Mouse (Mus musculus) lung, postnatal 0 days (tissue): ENCODE data around the gene Zfp831. TPM values are rescaled to one million over a fixed set of nuclear protein-coding genes. Genes with fewer than 3 reads are reported as not detected.

Experiments
- ATAC-seq: fragments of 200-750 bp; cut with Nextera tagmentation; 2 replicates; pipeline ENCODE4 v1.8.0; 2017; ENCODE audit warnings: moderate library complexity
- DNase-seq: peaks from one replicate; pipeline ENCODE4 v3.0.0-alpha.2; 2016; ENCODE audit warnings: low spot score
- H3K27ac ChIP-seq: fragments of 300-500 bp; sonication (generic); 2 replicates; pipeline ENCODE4 v1.5.1; 2014; ENCODE audit warnings: antibody characterized with exemption, mild to moderate bottlenecking, low read length, mixed read lengths
- H3K27me3 ChIP-seq: fragments of 300-500 bp; sonication (generic); replicated peaks from 2 replicates; pipeline ENCODE4 v1.6.1; 2014; ENCODE audit warnings: low read length, mixed read lengths; ENCODE audit not compliant: insufficient read depth
- H3K36me3 ChIP-seq: fragments of 300-500 bp; sonication (generic); 2 replicates; pipeline ENCODE4 v1.6.1; 2014; ENCODE audit warnings: low read length, mixed read lengths; ENCODE audit not compliant: insufficient read depth
- H3K4me1 ChIP-seq: fragments of 300-500 bp; sonication (generic); 2 replicates; pipeline ENCODE4 v1.6.1; 2014; ENCODE audit warnings: antibody characterized with exemption, low read depth, low read length, mixed read lengths; ENCODE audit not compliant: insufficient read depth
- H3K4me2 ChIP-seq: fragments of 300-500 bp; sonication (generic); replicated peaks from 2 replicates; pipeline ENCODE4 v1.6.1; 2014; ENCODE audit warnings: low read depth, mild to moderate bottlenecking, low read length, moderate library complexity, mixed read lengths
- H3K4me3 ChIP-seq: fragments of 300-500 bp; sonication (generic); 2 replicates; pipeline ENCODE4 v1.5.1; 2014; ENCODE audit warnings: low read depth, low read length
- H3K9ac ChIP-seq: fragments of 300-500 bp; sonication (generic); replicated peaks from 2 replicates; pipeline ENCODE4 v1.6.1; 2014; ENCODE audit warnings: low read depth, mild to moderate bottlenecking
- H3K9me3 ChIP-seq: fragments of 300-500 bp; sonication (generic); 2 replicates; pipeline ENCODE4 v1.6.1; 2016; ENCODE audit warnings: low read length, mixed read lengths
- CTCF ChIP-seq: IDR thresholded peaks from 2 replicates; pipeline ENCODE4 v1.5.1; 2016; ENCODE audit warnings: antibody characterized with exemption, mild to moderate bottlenecking
- EP300 ChIP-seq: IDR thresholded peaks from 2 replicates; pipeline ENCODE4 v1.6.1; 2016; ENCODE audit warnings: antibody characterized with exemption, mild to moderate bottlenecking, control low read depth
- WGBS: fragments of 180-500 bp; shearing (Covaris S2); extraction: QIAGEN DNeasy Blood & Tissue Kit; methylation state at CpG from one replicate; pipeline ENCODE4 v1.1.7; 2014; 5-methylcytosine and 5-hydroxymethylcytosine counted together
- polyA plus RNA-seq: library from polyadenylated mRNA; unstranded; fragments of >200 nt; fragmentation: Nextera tagmentation; extraction: Ambion mirVana; gene quantifications from 2 replicates; pipeline ENCODE4 v1.2.1, GENCODE M21; 2015

Gene Zfp831
- polyA plus RNA-seq, result 0.02 TPM in 1 of 2 replicates, not detected in the other

DNA sequence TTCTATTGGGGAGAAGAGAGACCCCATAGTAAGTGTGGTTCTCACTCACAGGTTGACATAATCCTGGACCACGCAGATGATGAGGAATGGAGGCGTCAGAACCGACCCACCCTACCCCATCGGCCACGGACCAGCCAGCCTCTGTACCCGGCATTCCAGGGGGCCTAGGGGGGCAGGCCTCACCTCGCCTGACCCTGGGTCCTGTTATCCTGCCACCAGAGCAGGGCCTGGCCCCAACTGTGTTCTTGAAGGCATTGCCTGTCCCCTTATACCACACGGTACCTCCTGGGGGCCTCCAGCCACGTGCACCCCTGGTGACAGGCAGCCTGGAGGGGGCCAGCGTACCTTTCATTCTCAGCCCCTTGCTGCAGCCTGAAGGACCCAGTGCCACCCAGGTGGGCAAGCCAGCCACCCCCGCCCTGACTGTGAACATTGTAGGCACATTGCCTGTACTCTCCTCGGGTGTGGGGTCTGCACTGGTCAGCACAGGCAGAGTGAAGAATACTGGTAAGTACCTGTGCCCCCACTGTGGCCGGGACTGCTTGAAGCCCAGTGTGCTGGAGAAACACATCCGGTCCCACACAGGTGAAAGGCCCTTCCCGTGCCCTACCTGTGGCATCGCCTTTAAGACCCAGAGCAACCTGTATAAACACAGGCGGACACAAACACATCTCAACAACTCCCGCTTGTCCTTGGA is at the start of gene Zfp831:
TSS of gene Zfp831 (plus strand) at position 87 of the 697 bp plus-strand sequence.
- Histone ChIP-seq H3K9me3 (no peaks in the 10 kb centered on the region), H3K4me2 (no peak within 1 kb of the TSS), H3K27me3 (no peaks in the 10 kb centered on the region), H3K4me3 (no peak within 1 kb of the TSS), H3K27ac (no peak within 1 kb of the TSS), H3K9ac (no peak within 1 kb of the TSS), H3K36me3 (no peaks in the 10 kb centered on the region), H3K4me1 (no peaks in the 10 kb centered on the region)
- ATAC-seq (no peak), DNase-seq (no peak)
- WGBS, result 81% methylated on average over 18 of the region's 18 CpGs
- TF ChIP-seq CTCF, result no peak
- no peak for TF ChIP-seq EP300

DNA sequence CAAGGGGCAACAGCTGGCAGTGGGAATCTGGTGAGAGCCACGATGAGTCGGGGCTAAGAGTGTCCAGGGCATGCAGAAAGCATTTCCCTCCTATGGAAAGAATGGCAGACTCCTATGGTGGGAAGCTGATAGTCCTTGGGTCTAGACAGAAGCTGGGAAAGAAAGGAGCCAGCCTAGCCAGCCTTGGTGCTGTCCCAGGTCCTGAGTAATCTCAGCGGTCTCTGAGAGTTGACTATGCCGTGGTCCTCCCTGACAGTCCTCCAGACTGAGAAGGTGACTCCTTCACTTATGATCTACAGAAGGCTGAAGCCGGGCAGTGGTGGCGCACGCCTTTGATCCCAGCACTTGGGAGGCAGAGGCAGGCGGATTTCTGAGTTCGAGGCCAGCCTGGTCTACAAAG is 48.4 kb upstream of the Zfp831 start:
- no peak for TF ChIP-seq CTCF
- TF ChIP-seq EP300, result no peak
- Histone ChIP-seq H3K36me3 (no peaks in the 10 kb centered on the region), H3K9ac (no peak overlapping the region), H3K27me3 (no peaks in the 10 kb centered on the region), H3K4me1 (no peaks in the 10 kb centered on the region), H3K4me3 (no peak overlapping the region), H3K4me2 (no peak overlapping the region), H3K9me3 (no peaks in the 10 kb centered on the region), H3K27ac (no peak overlapping the region)
- ATAC-seq, result no peak
- DNase-seq, result no peak
- 68% methylated on average over 9 of the region's 9 CpGs for WGBS

DNA sequence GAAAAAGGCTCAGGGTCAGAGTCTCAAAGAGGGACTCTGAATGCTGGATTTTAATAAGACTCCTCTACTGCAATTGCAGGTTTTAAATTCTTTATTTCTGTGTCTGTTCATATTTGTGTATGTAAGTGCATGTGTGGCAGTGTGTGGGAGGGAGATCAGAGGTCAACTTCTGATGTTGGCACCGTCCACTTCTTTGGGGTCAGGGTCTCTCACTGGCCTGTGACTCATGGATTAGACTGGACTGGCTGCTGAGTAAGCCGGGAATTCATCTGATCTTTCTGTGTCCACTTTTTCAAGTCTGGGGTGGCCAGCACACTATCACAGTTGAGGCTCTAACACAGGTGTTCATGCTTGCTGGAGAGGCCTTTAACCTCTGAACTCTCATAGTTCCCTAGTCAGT is 47.7 kb upstream of the Zfp831 start:
- no peak for ATAC-seq
- Histone ChIP-seq H3K36me3 (no peaks in the 10 kb centered on the region), H3K27ac (no peak overlapping the region), H3K4me2 (no peak overlapping the region), H3K4me1 (no peaks in the 10 kb centered on the region), H3K4me3 (no peak overlapping the region), H3K9ac (no peak overlapping the region), H3K9me3 (no peaks in the 10 kb centered on the region), H3K27me3 (no peaks in the 10 kb centered on the region)
- TF ChIP-seq EP300, result no peak
- TF ChIP-seq CTCF, result no peak
- no peak for DNase-seq
- WGBS, result 74% methylated on average over 2 of the region's 2 CpGs

DNA sequence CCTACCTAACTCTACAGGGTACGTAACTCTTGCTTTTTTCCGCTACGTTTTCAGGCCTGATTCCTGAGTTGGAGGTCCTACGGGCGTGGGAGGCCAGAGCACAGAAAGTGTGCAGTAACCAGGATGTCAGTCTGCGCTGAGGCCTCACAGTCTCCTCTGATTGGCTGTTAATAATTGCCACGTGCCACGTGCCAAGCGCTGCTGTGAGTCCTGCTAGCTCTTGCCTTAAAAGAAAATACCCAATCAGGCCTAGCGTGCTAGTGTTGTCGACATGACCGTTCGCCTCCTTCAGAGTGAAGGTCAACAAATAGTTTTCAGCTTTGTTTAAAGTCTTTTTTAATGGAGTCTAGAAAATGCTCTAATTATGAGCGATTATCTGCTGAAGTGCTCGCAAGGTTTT is 46.9 kb upstream of the Zfp831 start:
- DNase-seq (no peak), ATAC-seq (no peak)
- Histone ChIP-seq H3K4me1 (no peaks in the 10 kb centered on the region), H3K36me3 (no peaks in the 10 kb centered on the region), H3K4me2 (no peak overlapping the region), H3K27ac (no peak overlapping the region), H3K9me3 (no peaks in the 10 kb centered on the region), H3K27me3 (no peaks in the 10 kb centered on the region), H3K9ac (no peak overlapping the region), H3K4me3 (no peak overlapping the region)
- WGBS, result 84% methylated on average over 15 of the region's 15 CpGs
- TF ChIP-seq EP300 (no peak), CTCF (no peak)

DNA sequence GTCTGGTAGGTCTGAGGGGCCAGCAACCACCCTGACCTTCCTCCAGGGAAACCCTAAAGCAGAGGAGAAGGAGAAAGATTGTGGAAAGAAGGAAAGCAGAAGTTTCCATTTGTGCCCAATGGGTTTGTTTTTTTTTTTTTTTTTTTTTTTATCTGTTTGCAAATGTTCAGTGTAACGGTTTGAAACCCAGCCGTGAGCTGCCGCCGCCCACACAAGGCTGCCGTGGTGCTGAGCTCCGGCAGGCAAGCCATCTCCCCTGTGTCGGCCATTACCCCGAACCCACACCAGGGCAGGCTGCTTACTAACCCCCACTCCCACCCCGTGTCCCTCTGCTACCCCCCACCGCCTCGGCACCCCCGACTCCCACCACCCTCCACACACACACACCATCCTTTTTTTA is 44.9 kb upstream of the Zfp831 start:
- Histone ChIP-seq H3K27ac (no peak overlapping the region), H3K9me3 (no peaks in the 10 kb centered on the region), H3K27me3 (no peaks in the 10 kb centered on the region), H3K4me1 (peaks cover 2% of the 10 kb centered on the region; the same call in 1 of the 2 replicates), H3K9ac (no peak overlapping the region), H3K4me3 (no peak overlapping the region), H3K36me3 (no peaks in the 10 kb centered on the region), H3K4me2 (no peak overlapping the region)
- TF ChIP-seq EP300 (no peak), CTCF (no peak)
- DNase-seq, result no peak
- ATAC-seq, result no peak
- WGBS, result 51% methylated on average over 12 of the region's 12 CpGs

DNA sequence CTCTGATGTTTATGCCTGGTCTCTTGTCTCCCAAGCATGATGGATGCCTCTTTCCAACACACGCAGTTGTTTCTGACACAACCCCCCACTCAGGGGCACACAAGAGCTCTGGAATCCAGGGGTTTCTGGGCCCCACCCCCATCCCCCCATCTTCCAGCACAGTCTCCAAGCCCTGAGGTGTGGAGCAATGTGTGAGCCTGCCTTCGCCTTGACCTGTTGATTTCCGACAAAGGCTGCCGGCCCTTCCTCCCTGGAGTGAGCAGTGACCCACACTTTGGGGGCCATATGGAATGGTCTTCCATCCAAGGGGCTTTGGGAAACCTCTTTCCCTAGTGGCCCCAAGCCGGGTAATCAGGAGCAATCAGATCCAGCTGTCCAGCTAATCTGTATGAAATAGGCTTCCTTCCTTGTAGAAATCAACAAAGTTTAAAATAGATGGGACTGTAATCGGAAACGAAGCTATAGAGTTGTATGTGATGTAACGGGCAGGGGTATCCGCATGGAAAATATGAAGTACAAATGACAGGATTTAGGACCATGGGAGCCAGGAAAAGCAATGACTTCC is 44.2 kb upstream of the Zfp831 start:
- no peaks in the 10 kb centered on the region for H3K27me3 ChIP-seq
- TF ChIP-seq EP300, result no peak
- TF ChIP-seq CTCF, result no peak
- H3K36me3 ChIP-seq, result no peaks in the 10 kb centered on the region
- 61% methylated on average over 9 of the region's 9 CpGs for WGBS
- no peak overlapping the region for H3K4me3 ChIP-seq
- H3K27ac ChIP-seq, result no peak overlapping the region
- ATAC-seq (peak; percentile 18), DNase-seq (no peak)
- H3K4me1 ChIP-seq, result peaks cover 2% of the 10 kb centered on the region; the same call in 1 of the 2 replicates
- H3K9me3 ChIP-seq, result no peaks in the 10 kb centered on the region
- H3K4me2 ChIP-seq, result no peak overlapping the region
- H3K9ac ChIP-seq, result no peak overlapping the region
